Mouse (Mus musculus) thymus, adult 2 months (tissue): Measurements from ENCODE around the gene Sorcs1.

Experiments used
- CTCF ChIP-seq: fragments of 200-500 bp; IDR thresholded peaks from 2 replicates; pipeline ENCODE4 v1.5.1; 2012; ENCODE audit warnings: mild to moderate bottlenecking, control low read depth, low read length, moderate library complexity, borderline replicate concordance; ENCODE audit not compliant: control insufficient read depth, poor library complexity, insufficient read depth; ENCODE audit errors: extremely low read depth
- POLR2A ChIP-seq: fragments of 200-500 bp; IDR thresholded peaks from 2 replicates; pipeline ENCODE4 v1.6.1; 2012; ENCODE audit warnings: mild to moderate bottlenecking, low read length, control low read depth, moderate library complexity; ENCODE audit not compliant: control insufficient read depth, poor library complexity, insufficient read depth; ENCODE audit errors: extremely low read depth

- TF ChIP-seq CTCF = no peak
- no peak for TF ChIP-seq POLR2A
Observed at GRCm38 (mm10) chr19:50534031-50534430, 144.4 kb downstream of the Sorcs1 start.
